Mouse (Mus musculus): Measurements from ENCODE around the gene Tsen54. TPM values are rescaled to one million over a fixed set of nuclear protein-coding genes. Genes with fewer than 3 reads are reported as not detected.

Gene Tsen54
- polyA plus RNA-seq, 1 experiment from 2014 or later, result 32.8 TPM

- Histone ChIP-seq H3K27ac (replicated peaks; ENCODE audit: low read depth, low read length) (no peak overlapping the region), H3K9ac (ENCODE audit: low read length) (no peak overlapping the region), H3K4me1 (ENCODE audit: control insufficient read depth, insufficient read depth, low read length) (peaks cover 23% of the 10 kb centered on the region), H3K4me3 (ENCODE audit: low read depth, low read length) (no peak overlapping the region), H3K9me3 (ENCODE audit: control insufficient read depth, low read length) (no peaks in the 10 kb centered on the region), H3K4me2 (ENCODE audit: low read depth, severe bottlenecking) (no peak overlapping the region), H3K27me3 (ENCODE audit: control insufficient read depth, insufficient read depth, low read length) (peaks cover 3% of the 10 kb centered on the region; the same call in 1 of the 2 replicates), H3K36me3 (ENCODE audit: control insufficient read depth, insufficient read depth, low read length) (no peaks in the 10 kb centered on the region)
- no peak for DNase-seq (ENCODE audit: low spot score)
- 88% methylated on average over 6 of the region's 6 CpGs for WGBS
- no peak for ATAC-seq (ENCODE audit: insufficient number of reproducible peaks, low FRiP score, low TSS enrichment, low read depth)
Observed at GRCm38 (mm10) chr11:115827624-115828023, 13.1 kb downstream of the Tsen54 start.

- Histone ChIP-seq H3K27ac (replicated peaks; ENCODE audit: low read depth, low read length) (no peak overlapping the region), H3K4me1 (ENCODE audit: control insufficient read depth, insufficient read depth, low read length) (peaks cover 37% of the 10 kb centered on the region)
Observed at GRCm38 (mm10) chr11:115829036-115829435, 14.5 kb downstream of the Tsen54 start.

DNA sequence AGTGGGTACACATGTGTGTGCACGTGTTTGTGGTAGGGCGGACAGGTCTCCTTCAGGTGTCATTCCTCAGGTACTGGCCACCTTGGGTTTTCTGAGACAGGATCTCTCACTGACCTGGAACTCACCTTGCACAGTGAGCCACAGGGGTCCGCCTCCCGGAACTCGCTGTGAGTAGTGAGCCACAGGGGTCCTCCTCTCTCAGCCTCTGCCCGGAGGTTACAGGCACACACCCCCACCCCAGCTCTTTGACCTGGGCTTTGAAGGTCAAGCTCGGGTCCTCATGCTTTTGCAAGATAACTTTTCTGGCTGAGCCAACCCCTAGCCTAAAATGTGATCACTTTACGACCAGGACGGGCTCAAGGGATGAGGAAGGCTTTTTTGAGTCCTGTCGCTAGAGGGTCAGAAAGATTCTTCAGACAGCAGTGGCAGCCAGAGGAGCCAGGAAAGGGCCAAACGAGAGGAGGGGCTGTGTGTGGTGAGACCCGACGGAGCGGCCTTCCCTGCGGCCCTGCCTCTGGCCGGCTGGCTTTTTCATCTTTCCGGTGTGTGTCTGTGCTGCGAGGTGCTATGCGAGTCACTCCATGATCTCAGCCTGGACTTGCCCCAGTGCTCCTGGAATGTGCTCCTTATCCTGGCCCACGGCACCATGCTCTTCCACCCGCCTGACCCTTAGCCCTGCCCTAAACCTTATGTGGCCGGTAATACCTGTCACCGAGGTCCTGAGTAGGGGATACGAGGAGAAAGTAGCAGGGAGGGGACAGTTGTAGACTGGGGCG is 16.2 kb downstream of the Tsen54 start:
- WGBS, result 11% methylated on average over 25 of the region's 25 CpGs
- H3K27me3 ChIP-seq (ENCODE audit: control insufficient read depth, insufficient read depth, low read length), result no peaks in the 10 kb centered on the region
- H3K9me3 ChIP-seq (ENCODE audit: control insufficient read depth, low read length), result no peaks in the 10 kb centered on the region
- H3K9ac ChIP-seq (ENCODE audit: low read length), result no peak overlapping the region
- no peak overlapping the region for H3K4me3 ChIP-seq (ENCODE audit: low read depth, low read length)
- no peaks in the 10 kb centered on the region for H3K36me3 ChIP-seq (ENCODE audit: control insufficient read depth, insufficient read depth, low read length)
- 0 out of 2 replicates have a peak overlapping the region, but pooled peaks have one; percentile 10 for H3K4me2 ChIP-seq (ENCODE audit: low read depth, severe bottlenecking)
- H3K4me1 ChIP-seq (ENCODE audit: control insufficient read depth, insufficient read depth, low read length), result peaks cover 47% of the 10 kb centered on the region
- ATAC-seq (ENCODE audit: insufficient number of reproducible peaks, low FRiP score, low TSS enrichment, low read depth) (no peak), DNase-seq (ENCODE audit: low spot score) (peak; percentile 35)
- H3K27ac ChIP-seq (replicated peaks; ENCODE audit: low read depth, low read length), result no peak overlapping the region

More at GRCm38 (mm10) chr11:115829036-115829435, 14.5 kb downstream of the Tsen54 start:
- ATAC-seq (ENCODE audit: insufficient number of reproducible peaks, low FRiP score, low TSS enrichment, low read depth), result no peak
- Histone ChIP-seq H3K9ac (ENCODE audit: low read length) (0 out of 2 replicates have a peak overlapping the region, but pooled peaks have one; percentile 5), H3K4me2 (ENCODE audit: low read depth, severe bottlenecking) (no peak overlapping the region), H3K27me3 (ENCODE audit: control insufficient read depth, insufficient read depth, low read length) (peaks cover 3% of the 10 kb centered on the region; the same call in 1 of the 2 replicates), H3K9me3 (ENCODE audit: control insufficient read depth, low read length) (no peaks in the 10 kb centered on the region), H3K4me3 (ENCODE audit: low read depth, low read length) (no peak overlapping the region), H3K36me3 (ENCODE audit: control insufficient read depth, insufficient read depth, low read length) (no peaks in the 10 kb centered on the region)
- DNase-seq (ENCODE audit: low spot score), result no peak
- 52% methylated on average over 4 of the region's 4 CpGs for WGBS

DNA sequence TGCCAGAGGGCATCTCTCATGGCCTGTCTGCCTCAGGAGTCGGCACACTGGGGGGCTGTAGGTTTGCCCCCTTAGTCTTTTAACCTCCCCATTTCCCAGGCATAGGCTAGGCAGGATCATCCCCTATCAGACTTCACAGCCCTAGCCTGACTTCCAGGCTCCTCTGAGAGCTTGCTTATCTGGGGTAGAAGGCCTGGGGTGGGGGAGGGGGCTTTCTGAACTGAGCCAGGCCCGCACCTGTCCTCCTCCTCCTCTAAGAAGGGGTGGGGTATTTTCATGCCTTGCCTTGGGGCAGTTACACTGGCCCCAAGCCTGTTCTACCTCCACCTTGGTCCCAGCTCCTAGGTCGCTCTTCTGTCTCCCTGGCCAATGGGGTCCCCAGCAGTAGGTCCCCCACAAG is 17.0 kb downstream of the Tsen54 start:
- no peak overlapping the region for H3K27ac ChIP-seq (replicated peaks; ENCODE audit: low read depth, low read length)
- WGBS, result 28% methylated on average over 3 of the region's 3 CpGs
- ATAC-seq (ENCODE audit: insufficient number of reproducible peaks, low FRiP score, low TSS enrichment, low read depth), result no peak
- no peaks in the 10 kb centered on the region for H3K9me3 ChIP-seq (ENCODE audit: control insufficient read depth, low read length)
- H3K27me3 ChIP-seq (ENCODE audit: control insufficient read depth, insufficient read depth, low read length), result no peaks in the 10 kb centered on the region
- no peaks in the 10 kb centered on the region for H3K36me3 ChIP-seq (ENCODE audit: control insufficient read depth, insufficient read depth, low read length)
- peaks cover 47% of the 10 kb centered on the region for H3K4me1 ChIP-seq (ENCODE audit: control insufficient read depth, insufficient read depth, low read length)
- no peak overlapping the region for H3K4me3 ChIP-seq (ENCODE audit: low read depth, low read length)
- DNase-seq (ENCODE audit: low spot score), result no peak
- H3K4me2 ChIP-seq (ENCODE audit: low read depth, severe bottlenecking), result no peak overlapping the region
- no peak overlapping the region for H3K9ac ChIP-seq (ENCODE audit: low read length)

DNA sequence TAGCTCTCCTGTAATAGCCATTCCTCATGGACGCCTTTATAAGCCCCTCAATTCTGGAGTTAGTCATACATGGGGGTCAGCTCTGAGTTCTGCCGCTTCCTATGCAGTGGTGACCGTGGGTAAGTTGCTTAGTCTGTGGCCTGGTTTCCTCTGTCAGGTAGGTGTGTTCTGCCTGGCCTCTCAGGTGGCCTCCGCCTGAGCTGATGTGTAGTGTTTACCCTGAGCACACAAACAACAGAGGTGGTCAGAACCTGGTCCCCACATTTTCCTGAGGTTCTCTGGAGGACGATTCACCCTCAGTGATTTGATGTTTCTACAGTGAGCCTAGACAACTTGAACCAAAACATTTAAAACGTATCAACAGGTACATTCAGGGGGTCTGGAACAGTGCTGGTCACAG is 17.5 kb downstream of the Tsen54 start:
- H3K9ac ChIP-seq (ENCODE audit: low read length), result no peak overlapping the region
- H3K27ac ChIP-seq (replicated peaks; ENCODE audit: low read depth, low read length), result no peak overlapping the region
- H3K4me3 ChIP-seq (ENCODE audit: low read depth, low read length), result no peak overlapping the region
- peaks cover 47% of the 10 kb centered on the region for H3K4me1 ChIP-seq (ENCODE audit: control insufficient read depth, insufficient read depth, low read length)
- H3K9me3 ChIP-seq (ENCODE audit: control insufficient read depth, low read length), result no peaks in the 10 kb centered on the region
- H3K36me3 ChIP-seq (ENCODE audit: control insufficient read depth, insufficient read depth, low read length), result no peaks in the 10 kb centered on the region
- no peak overlapping the region for H3K4me2 ChIP-seq (ENCODE audit: low read depth, severe bottlenecking)
- 42% methylated on average over 6 of the region's 6 CpGs for WGBS
- peak; percentile 32 for DNase-seq (ENCODE audit: low spot score)
- ATAC-seq (ENCODE audit: insufficient number of reproducible peaks, low FRiP score, low TSS enrichment, low read depth), result no peak
- no peaks in the 10 kb centered on the region for H3K27me3 ChIP-seq (ENCODE audit: control insufficient read depth, insufficient read depth, low read length)

- Histone ChIP-seq H3K27ac (replicated peaks; ENCODE audit: low read depth, low read length) (peak overlapping the region; percentile 72), H3K36me3 (ENCODE audit: control insufficient read depth, insufficient read depth, low read length) (no peaks in the 10 kb centered on the region), H3K9me3 (ENCODE audit: control insufficient read depth, low read length) (no peaks in the 10 kb centered on the region), H3K4me3 (ENCODE audit: low read depth, low read length) (no peak overlapping the region), H3K4me2 (ENCODE audit: low read depth, severe bottlenecking) (peak overlapping the region; percentile 32), H3K9ac (ENCODE audit: low read length) (peak overlapping the region; percentile 34; the same call in 1 of the 2 replicates), H3K4me1 (ENCODE audit: control insufficient read depth, insufficient read depth, low read length) (peaks cover 47% of the 10 kb centered on the region), H3K27me3 (ENCODE audit: control insufficient read depth, insufficient read depth, low read length) (no peaks in the 10 kb centered on the region)
- ATAC-seq (ENCODE audit: insufficient number of reproducible peaks, low FRiP score, low TSS enrichment, low read depth), result 0 out of 2 replicates have a peak, but pooled peaks have one; percentile 28
- peak; percentile 79 for DNase-seq (ENCODE audit: low spot score)
- under 1% methylated on average over 8 of the region's 8 CpGs for WGBS
Observed at GRCm38 (mm10) chr11:115832523-115832922, 18.0 kb downstream of the Tsen54 start.

DNA sequence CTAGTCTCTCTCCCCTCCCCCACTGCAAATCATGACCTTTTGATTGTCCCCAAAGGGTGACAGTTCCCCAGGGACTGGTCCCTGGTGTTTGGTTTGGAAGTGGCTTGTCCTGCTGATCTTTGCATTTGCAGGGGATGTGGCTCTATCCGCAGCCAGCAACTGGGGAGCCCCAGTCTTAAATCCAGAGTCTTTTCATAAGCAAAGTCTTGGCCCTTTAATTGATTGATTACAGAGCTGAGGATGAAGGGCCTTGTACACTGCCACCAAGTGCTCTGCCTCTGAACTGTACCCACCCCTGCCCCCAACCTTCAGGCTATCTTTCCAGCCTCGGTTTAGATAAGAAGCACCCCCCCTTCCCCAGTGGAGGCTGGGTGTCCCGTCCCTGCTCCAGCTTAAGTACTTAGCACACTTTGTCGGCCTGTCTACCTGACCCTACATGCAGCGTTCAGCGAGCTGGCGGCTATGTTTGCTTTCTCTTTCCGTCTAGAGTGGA is 18.5 kb downstream of the Tsen54 start:
- no peaks in the 10 kb centered on the region for H3K36me3 ChIP-seq (ENCODE audit: control insufficient read depth, insufficient read depth, low read length)
- peak overlapping the region; percentile 32 for H3K4me2 ChIP-seq (ENCODE audit: low read depth, severe bottlenecking)
- DNase-seq (ENCODE audit: low spot score) (peak; percentile 53), ATAC-seq (ENCODE audit: insufficient number of reproducible peaks, low FRiP score, low TSS enrichment, low read depth) (no peak)
- no peaks in the 10 kb centered on the region for H3K27me3 ChIP-seq (ENCODE audit: control insufficient read depth, insufficient read depth, low read length)
- H3K4me3 ChIP-seq (ENCODE audit: low read depth, low read length), result no peak overlapping the region
- H3K27ac ChIP-seq (replicated peaks; ENCODE audit: low read depth, low read length), result peak overlapping the region; percentile 72
- peaks cover 47% of the 10 kb centered on the region for H3K4me1 ChIP-seq (ENCODE audit: control insufficient read depth, insufficient read depth, low read length)
- no peaks in the 10 kb centered on the region for H3K9me3 ChIP-seq (ENCODE audit: control insufficient read depth, low read length)
- WGBS, result 10% methylated on average over 8 of the region's 8 CpGs
- peak overlapping the region; percentile 34 for H3K9ac ChIP-seq (ENCODE audit: low read length)

GRCm38 (mm10) chr11:115834033-115834432 is 19.5 kb downstream of the Tsen54 start:
- H3K9ac ChIP-seq (ENCODE audit: low read length), result no peak overlapping the region
- no peaks in the 10 kb centered on the region for H3K27me3 ChIP-seq (ENCODE audit: control insufficient read depth, insufficient read depth, low read length)
- H3K4me1 ChIP-seq (ENCODE audit: control insufficient read depth, insufficient read depth, low read length), result peaks cover 51% of the 10 kb centered on the region
- no peak for DNase-seq (ENCODE audit: low spot score)
- no peaks in the 10 kb centered on the region for H3K9me3 ChIP-seq (ENCODE audit: control insufficient read depth, low read length)
- H3K4me2 ChIP-seq (ENCODE audit: low read depth, severe bottlenecking), result no peak overlapping the region
- no peak for ATAC-seq (ENCODE audit: insufficient number of reproducible peaks, low FRiP score, low TSS enrichment, low read depth)
- no peak overlapping the region for H3K4me3 ChIP-seq (ENCODE audit: low read depth, low read length)
- no peaks in the 10 kb centered on the region for H3K36me3 ChIP-seq (ENCODE audit: control insufficient read depth, insufficient read depth, low read length)
- no peak overlapping the region for H3K27ac ChIP-seq (replicated peaks; ENCODE audit: low read depth, low read length)
- 45% methylated on average over 6 of the region's 6 CpGs for WGBS
